Mouse (Mus musculus): ENCODE data around the gene Pold1. TPM values are rescaled to one million over a fixed set of nuclear protein-coding genes. Genes with fewer than 3 reads are reported as not detected.

Gene Pold1
- total RNA-seq, 2 experiments from 2014 or later, result 90.8 to 214 TPM

DNA sequence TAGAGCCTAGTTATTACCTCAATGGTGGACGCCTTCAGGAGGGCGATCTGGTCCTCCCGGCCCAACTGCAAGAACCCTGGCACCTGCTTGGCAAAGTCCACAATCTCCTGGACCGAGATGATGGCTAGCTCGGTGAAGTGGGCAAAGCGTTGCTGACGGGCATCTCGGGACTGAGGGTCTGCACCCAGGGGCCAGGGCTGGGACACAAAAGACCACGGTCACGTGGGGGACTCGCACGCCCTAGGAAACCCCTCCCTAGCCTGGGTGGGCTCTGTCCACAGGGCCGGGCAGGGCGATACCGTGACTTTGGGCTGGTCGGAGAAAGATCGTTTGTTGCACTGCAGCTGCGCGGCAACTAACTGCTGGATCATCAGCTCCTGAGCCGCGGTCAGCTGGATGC lies 2.7 kb upstream of the Pold1 start:
- no peak for ATAC-seq (replicated peaks; ENCODE audit: low FRiP score, low TSS enrichment, poor library complexity, severe bottlenecking)

DNA sequence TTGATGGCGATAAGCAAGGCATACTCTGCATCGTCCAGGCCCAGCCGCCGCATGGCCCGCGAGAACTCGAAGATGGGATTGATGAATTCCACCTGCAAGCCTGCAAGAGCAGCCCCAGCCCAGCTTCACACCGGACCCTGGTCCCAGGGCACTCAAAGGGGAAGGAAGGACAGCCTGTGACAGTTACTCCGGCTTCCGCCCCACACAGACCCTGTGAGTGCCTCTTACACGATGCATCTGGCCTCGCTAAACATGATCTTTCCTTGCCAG lies 1.7 kb upstream of the Pold1 start:
- ATAC-seq (replicated peaks; ENCODE audit: low FRiP score, low TSS enrichment, poor library complexity, severe bottlenecking), result no peak

DNA sequence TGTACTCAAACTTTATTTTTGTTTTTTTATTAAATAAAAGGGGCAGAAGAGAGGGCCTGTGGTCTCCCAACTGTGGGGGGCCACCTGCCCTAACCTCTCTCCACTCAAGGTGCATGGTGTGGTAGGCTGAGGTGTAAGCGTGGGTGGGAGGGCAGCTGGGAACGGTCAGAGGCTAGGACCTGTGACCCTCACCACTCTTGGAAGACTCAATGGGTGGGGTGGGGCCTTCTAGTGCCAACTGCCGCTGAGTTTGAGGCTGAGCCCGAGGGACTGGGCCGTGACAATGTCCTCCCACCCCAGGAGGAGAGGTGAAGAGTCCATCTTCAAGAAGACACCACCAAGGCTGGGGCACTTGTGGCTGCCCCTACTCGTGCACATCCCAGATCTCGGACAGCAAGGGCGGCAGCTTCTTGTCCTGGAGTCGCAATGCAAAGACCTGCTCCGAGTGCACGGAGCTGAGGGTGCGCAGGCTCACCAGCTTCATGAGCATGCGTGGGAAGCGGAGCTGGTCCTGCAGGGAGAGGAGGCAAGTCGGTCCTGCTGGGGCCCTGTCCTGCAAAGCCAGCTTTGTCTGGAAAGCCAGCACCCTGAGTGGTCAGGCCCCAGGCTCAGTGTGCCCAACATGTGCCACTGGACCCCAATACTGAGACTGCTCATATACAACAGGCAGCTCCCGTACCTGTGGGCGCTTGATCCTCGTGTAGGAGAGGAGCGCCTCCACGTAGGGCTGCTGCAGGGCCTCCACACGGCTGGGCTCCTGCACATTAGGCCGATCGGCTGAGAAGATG lies 1.2 kb upstream of the Pold1 start:
- no peak for ATAC-seq (replicated peaks; ENCODE audit: low FRiP score, low TSS enrichment, poor library complexity, severe bottlenecking)

DNA sequence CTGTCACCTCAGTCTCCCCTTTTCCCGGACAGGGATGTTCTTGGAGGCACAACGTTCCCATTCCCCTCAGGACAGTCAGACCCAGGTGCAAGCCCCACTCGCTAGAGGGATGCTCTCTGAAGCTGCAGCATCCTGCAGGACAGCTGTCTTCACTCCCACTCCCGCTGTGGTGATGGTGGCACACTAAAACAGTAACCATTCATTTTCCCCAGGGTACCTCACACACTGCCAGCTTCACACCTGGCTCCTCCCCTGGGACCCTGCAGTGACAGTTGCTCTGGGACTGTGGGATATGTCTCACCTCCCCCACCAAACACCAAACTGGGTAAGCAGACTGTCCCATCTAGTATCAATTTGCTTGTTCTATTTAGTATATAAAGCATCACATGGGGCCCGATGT lies 924 bp downstream of the Pold1 start:
- ATAC-seq (replicated peaks; ENCODE audit: low FRiP score, low TSS enrichment, poor library complexity, severe bottlenecking), result no peak

DNA sequence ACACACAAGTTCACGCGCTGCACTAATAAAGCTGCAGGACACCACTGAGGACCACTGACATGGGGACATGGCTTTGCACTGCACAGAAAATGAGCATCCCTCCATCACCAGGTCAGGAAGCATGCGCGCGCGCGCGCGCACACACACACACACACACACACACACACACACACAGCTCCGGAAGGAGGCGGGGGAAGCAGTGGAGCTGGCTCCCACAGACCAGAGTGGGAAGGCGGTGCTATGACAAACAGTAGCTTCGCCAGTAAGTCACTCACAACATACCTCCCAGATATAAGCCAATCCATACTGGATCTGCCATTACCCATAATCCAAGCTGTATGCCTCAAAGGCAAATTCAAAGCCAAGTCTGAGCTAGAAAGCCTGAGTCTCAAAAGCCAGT lies 1.6 kb downstream of the Pold1 start:
- ATAC-seq (replicated peaks; ENCODE audit: low FRiP score, low TSS enrichment, poor library complexity, severe bottlenecking), result no peak

DNA sequence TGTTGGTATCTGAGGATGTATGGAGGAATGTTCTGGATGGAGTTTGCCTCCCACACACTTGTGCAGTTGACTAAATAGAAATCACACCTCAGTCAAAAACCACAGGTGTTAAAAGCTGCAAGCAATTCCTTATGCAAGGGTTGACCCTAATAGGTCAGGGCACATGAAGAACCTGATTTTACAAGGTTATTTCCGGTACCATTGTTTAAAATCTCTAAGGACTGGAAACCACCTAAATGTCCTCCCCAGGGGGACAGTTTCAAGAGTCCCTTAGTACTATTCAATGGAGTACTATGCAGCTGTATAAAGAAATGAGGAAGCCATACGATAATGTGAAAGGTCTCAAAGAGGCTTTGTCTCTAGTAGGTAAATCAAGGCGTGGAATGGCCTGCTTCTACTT lies 2.4 kb downstream of the Pold1 start:
- ATAC-seq (replicated peaks; ENCODE audit: low FRiP score, low TSS enrichment, poor library complexity, severe bottlenecking), result no peak

DNA sequence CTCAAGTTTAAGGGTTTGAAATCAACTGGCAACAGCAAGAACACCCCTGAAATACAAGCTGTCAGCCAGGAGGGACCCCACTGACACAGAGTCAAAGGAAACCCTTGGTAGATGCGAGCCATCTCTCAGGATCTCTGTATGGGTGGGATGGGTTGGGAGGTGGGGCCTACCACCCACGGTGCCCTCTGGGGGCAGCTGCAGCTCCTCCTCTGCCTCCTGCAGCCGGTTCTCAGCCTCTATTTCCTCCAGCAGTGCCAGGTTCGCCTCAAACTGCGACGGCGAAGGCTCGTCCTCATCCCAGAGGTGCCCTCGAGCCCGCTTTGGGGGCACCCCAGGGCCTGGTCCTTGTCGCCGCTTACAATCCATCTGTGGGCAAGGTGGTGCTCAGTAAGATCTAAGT lies 5.6 kb downstream of the Pold1 start:
- no peak for ATAC-seq (replicated peaks; ENCODE audit: low FRiP score, low TSS enrichment, poor library complexity, severe bottlenecking)

DNA sequence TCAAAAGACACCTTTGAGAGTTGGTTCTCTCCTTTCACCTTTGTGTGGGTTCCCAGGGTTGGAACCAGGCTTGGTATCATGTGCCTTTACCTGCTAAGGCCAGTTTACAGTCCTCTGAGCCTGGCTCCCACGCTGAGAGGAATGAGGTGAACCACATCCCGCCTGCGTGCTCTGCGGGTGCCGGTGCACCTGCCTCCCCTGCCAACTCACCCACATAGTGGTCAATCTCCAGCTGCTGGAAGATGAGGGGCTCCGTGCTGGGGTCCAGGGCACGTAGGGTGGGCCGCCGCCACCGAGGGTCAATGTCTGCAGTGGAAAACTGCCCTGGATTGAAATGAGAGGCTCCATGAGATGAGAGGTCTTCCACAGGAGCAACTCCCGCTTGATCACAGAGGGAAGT lies 6.1 kb downstream of the Pold1 start:
- ATAC-seq (replicated peaks; ENCODE audit: low FRiP score, low TSS enrichment, poor library complexity, severe bottlenecking), result no peak

DNA sequence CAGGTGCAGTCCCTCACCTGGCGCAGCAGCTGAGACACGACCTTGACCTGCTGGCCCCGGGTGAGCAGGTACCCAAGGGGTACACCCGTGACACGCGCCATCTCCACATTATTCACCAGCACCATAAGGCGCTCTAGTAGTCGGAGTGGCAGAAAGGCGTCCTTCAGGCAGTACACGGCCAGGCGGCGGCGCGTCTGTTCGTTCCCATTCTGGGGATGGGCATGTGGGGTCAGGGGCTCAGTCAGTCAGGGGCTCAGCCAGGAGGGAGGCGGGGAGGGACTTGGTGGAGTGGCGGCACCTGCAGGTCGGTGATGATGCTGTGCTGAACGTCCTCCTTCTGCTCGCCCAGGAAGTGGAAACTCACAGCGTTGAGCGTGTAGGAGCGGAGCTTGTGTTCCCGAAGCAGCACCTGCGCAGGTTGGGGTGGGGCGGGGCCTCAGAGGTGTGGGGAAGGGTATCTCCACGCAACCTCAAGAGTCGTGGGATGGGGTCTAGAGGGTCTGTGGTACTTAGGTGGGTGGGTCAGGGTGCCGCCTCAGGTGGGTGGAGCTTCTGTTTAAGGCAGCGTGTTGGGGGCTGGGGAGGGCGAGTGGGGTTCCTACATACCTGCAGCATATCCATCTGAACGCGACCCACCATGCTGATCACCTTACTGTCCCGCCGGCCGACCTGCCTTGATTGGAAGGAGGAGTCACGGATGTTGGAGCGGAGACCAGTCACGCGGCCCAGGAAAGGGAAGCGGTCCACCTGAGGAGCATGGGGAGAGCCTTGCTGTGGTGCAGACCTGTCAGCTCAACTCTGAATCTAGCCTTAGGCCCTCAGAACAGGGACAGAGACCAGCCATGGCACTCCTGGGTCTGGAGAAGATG lies 9.7 kb downstream of the Pold1 start:
- no peak for ATAC-seq (replicated peaks; ENCODE audit: low FRiP score, low TSS enrichment, poor library complexity, severe bottlenecking)

DNA sequence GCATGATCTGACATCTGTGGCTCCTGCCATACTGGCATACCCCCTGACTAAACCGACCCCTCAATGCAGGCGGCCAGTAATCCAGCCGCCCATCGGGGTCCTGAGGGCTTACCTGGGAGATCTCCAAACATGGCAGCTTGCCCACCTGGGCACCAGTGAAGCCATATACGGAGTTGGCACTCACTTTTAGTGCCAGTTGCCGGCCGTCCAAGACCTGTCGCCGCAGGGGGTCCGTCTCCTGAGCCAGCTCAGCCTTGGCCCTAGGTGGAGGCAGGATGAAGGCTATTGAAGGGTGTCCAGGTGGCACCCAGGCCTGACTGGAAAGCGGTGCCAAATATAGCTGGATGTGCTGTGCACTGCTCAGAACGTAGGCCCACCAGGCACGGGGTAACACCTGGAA lies 11.2 kb downstream of the Pold1 start:
- no peak for ATAC-seq (replicated peaks; ENCODE audit: low FRiP score, low TSS enrichment, poor library complexity, severe bottlenecking)

DNA sequence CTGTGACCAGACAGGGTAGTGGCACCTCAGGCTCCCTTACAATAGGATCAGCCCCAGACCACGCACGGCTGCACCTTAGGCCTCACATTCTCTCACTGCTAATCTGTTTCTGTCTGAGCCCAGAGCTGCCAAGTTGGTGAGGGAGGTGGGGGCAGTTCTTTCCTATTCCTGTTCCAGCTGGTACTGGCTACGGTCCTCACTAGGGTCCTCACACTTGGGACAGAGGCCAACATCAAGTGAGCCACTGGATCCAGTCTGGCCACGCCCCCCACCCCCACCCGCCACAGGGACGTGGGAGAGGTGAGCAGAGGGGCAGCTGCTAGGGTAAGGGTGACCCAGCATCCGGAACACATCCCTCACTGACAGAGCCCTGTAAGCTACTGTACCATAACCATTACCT lies 11.6 kb downstream of the Pold1 start:
- no peak for ATAC-seq (replicated peaks; ENCODE audit: low FRiP score, low TSS enrichment, poor library complexity, severe bottlenecking)

DNA sequence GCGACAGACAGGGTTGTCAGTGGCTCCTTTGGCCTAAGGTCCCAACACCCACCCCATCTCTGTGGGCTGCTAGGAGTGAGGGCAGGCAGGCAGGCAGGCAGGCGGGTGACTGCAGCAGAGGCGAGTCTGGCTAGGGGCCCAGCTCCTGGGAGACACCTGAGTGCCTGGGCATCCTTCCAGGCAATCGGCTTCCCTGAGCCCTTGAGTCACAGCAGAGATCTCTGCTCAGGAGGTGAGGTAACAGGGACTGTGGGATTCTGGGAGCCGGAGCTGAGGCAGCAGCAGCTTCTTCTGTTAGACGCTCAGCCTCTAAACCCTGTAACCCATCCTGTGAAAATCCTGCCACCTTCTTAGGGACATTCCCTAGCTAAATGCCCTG lies 12.1 kb downstream of the Pold1 start:
- ATAC-seq (replicated peaks; ENCODE audit: low FRiP score, low TSS enrichment, poor library complexity, severe bottlenecking), result no peak

DNA sequence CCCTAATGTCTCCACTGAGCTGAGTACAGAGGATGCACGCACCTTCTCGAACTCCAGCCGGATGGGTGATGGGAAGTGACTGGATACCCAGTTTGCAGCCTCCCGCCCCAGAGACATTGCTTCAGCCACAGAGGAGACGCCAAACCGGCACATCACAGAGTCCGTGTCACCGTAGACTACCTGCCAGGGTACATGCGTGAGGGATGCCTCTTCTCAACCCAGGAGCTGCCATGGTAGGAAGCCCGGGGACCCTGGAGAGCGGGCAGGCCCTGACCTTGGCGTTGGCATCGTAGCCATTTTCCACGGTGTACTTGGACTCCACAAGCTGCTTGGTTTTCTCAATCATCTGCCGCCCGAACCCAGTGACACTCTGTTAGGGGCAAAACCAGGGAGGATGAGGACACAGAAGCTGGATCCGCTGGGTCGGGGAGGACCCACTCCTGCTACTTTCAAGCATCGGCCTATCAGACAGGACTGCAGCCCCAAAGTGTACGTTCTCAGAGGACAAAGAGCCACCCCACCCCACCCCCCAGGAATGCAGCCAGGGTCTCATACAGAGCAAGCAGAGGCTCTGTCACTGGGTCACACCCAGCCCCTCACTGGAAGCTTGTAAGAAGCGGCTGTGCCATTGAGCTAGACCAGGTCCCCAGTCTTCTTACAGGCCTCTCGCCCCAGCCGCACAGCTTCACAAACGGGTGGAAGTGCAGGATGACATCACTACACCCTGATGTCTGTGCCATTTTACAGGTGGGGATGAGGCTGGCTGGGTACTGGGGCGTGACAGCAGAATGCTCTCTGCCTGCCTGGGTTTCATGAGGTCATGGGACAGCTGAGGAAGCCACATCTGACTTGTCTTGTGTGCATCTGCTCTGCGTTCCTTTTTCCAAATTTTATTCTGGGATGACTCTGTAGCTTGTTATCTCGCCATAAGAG lies 12.7 kb downstream of the Pold1 start:
- no peak for ATAC-seq (replicated peaks; ENCODE audit: low FRiP score, low TSS enrichment, poor library complexity, severe bottlenecking)

DNA sequence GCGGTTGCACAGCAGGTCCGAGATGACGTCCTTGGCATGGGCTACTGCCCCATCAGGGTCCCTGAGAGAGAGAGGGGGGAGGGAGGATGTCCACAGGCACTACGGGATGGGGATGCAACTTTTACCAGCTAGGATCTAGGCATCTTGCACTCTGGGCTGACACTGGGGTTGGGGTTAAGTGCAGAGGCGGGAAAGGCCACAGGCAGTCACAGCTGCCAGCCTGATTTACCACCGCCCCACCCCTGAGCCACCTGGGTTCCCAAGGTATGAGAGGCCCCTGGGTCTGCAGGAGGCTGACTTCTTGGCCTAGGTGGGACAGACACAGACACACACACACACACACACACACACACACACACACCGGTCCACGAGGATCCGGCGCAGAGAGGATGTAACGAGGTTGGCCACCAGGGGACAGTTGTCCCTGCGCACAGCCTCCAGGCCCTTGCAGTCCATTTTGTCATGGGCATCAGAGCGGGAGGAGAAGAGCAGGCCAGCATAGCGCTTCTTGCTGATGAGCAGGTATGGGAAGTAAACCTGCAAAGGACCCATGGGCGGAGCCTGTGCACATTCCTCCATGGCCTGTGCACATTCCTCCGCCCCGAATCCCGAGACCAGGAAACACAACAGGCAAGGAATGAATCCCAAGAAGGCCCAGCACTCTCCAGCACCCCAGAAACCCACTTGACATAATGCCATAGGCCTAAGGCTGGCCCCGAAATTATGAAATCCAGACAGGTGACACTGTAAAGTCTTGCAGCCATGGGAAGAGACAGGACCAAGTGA lies 13.8 kb downstream of the Pold1 start:
- no peak for ATAC-seq (replicated peaks; ENCODE audit: low FRiP score, low TSS enrichment, poor library complexity, severe bottlenecking)

DNA sequence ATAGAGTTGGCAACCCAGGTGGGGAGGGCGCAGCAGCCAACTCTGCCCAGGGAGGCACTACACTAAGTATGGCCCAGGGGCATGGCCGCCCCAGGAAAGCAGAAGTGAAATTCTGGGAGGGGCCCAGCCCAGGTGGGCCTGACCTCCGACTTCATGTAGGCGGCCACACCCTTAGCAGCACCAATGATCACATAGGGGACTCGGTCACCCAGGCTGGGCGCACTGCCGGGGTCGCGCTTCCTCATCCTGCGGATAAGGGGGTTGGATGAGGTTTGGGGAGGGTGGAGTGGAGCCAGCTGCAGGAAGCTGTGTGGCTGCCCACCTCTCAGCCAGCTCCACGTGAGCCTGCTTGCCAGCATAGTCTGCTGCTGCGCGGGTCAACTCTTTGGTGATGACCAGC lies 14.4 kb downstream of the Pold1 start:
- no peak for ATAC-seq (replicated peaks; ENCODE audit: low FRiP score, low TSS enrichment, poor library complexity, severe bottlenecking)

DNA sequence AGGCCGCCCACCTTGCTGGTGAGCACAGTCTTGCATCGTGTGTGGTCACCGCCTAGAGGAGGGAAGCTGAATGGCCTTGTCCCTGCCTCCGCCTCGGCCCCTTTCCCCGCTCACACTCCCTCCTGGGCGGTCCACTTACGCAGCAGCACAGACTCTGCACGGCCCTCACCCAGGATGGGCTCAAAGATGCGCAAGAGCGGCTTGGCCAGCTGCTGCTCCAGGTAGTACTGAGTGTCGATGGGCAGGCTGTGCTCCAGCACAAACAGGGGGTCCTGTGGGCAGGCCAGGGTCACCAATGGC lies 15.0 kb downstream of the Pold1 start:
- ATAC-seq (replicated peaks; ENCODE audit: low FRiP score, low TSS enrichment, poor library complexity, severe bottlenecking), result no peak

DNA sequence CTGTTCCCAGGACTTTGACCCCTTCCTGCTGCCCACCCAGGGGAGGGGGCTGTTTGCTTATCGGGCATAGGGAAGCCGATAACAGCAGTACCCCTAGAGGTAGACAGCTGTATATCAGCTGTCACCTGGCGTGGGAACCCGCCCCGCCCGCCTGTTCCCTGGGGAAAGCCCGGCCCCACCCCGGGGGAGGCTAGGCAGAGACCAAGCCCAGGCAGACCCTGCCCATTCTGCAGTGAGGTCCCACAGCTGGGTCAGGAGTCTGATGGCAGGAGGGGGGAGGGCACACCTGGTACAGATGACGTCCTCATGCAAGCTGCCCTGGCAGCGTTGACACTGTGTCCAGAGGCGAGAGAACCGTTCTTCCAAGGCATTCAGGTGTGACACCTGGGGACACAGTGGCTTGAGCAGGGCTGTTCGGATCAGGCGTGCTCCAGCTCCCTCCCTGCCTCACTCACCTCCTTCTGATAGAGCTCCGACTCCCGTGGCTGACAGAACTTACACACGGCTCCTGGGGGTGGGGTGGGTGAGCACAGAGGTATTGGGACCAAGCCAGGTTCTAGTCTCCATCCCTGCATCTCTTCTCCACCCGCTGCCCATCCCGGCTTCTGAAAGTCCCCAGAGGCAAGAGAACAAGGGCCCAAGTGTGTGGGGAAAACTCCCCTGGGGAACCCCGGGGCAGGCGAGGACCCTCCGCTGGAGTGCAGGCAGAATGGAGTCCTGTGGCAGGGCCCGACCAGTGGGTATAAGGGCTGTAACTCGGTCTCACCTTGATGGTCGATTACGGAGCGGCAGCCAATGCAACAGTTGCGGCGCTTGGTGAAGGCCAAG lies 15.5 kb downstream of the Pold1 start:
- no peak for ATAC-seq (replicated peaks; ENCODE audit: low FRiP score, low TSS enrichment, poor library complexity, severe bottlenecking)

DNA sequence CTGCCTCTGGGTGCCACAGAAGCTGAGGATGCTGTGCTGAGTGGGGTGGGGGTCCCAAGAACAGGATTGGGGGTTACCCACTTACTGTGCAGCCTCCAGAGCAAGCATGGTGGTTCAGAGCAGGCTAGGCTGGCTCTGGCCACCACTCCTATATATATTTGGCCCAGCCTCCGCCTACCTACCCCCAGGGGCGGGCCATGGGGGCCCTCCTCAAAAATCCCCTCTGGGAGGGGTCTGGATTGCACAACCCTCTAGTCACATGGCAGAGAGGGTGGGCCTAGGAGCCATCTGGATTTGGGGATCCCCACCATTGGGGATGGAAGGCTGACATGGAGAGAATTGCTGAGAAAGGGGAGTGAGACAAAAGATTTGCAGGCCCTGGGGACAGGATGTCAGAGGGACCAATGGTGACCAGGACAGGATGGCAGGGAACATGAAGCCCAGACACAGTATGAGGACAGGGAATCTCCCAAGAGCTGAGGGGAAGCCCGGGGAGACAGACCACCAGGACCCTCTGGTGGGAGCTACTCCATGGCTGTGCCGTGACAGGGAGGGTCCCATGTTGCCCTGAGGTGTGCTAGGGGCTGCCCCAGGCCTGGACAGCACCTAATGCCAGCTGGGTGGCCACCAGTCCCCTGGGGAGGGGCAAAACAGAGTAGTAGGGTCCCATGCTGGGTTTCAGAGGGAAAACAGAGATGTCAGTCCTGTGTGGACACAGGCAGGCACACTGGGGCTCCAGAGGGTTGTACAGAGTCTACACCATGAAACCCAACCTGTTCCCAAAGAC lies 16.5 kb downstream of the Pold1 start, which contains the start of gene Spib:
Gene Spib (minus strand): TSS at position 126 of the 787 bp plus-strand sequence.
- ATAC-seq (replicated peaks; ENCODE audit: low FRiP score, low TSS enrichment, poor library complexity, severe bottlenecking), result no peak
